Mouse (Mus musculus): ENCODE measurements around the gene Micall1. TPM values are rescaled to one million over a fixed set of nuclear protein-coding genes. Genes with fewer than 3 reads are reported as not detected.

Gene Micall1
- polyA plus RNA-seq, 1 experiment: 75.8 TPM

- no peaks in the 10 kb centered on the region for H3K4me1 ChIP-seq (ENCODE audit: control insufficient read depth, insufficient read depth, low read length)
- no peaks in the 10 kb centered on the region for H3K27me3 ChIP-seq (ENCODE audit: control insufficient read depth, insufficient read depth, low read length)
- H3K4me3 ChIP-seq (ENCODE audit: control insufficient read depth, low read depth, low read length): no peak overlapping the region
- H3K27ac ChIP-seq (ENCODE audit: control insufficient read depth, insufficient read depth, low read depth, low read length): no peak overlapping the region
- peaks cover 3% of the 10 kb centered on the region for H3K36me3 ChIP-seq (ENCODE audit: control insufficient read depth, insufficient read depth, low read length)
- no peak for TF ChIP-seq CTCF (IDR thresholded peaks at IDR 0.05; ENCODE audit: control insufficient read depth, insufficient read depth, insufficient replicate concordance, low read depth, low read length)
- TF ChIP-seq POLR2A (IDR thresholded peaks at IDR 0.05; ENCODE audit: control insufficient read depth, low read depth, low read length): no peak
These were observed 43.2 kb downstream of the Micall1 start for GRCm38 (mm10) chr15:79151881-79152280.

- Histone ChIP-seq H3K4me1 (ENCODE audit: control insufficient read depth, insufficient read depth, low read length) (no peaks in the 10 kb centered on the region), H3K27me3 (ENCODE audit: control insufficient read depth, insufficient read depth, low read length) (no peaks in the 10 kb centered on the region), H3K36me3 (ENCODE audit: control insufficient read depth, insufficient read depth, low read length) (peaks cover 1% of the 10 kb centered on the region), H3K27ac (ENCODE audit: control insufficient read depth, insufficient read depth, low read depth, low read length) (no peak overlapping the region), H3K4me3 (ENCODE audit: control insufficient read depth, low read depth, low read length) (no peak overlapping the region)
- no peak for TF ChIP-seq CTCF (IDR thresholded peaks at IDR 0.05; ENCODE audit: control insufficient read depth, insufficient read depth, insufficient replicate concordance, low read depth, low read length)
- TF ChIP-seq POLR2A (IDR thresholded peaks at IDR 0.05; ENCODE audit: control insufficient read depth, low read depth, low read length): no peak
These were observed 44.0 kb downstream of the Micall1 start for GRCm38 (mm10) chr15:79152709-79153108.

GRCm38 (mm10) chr15:79155572-79155971 is 46.9 kb downstream of the Micall1 start:
- H3K4me1 ChIP-seq (ENCODE audit: control insufficient read depth, insufficient read depth, low read length): no peaks in the 10 kb centered on the region
- H3K36me3 ChIP-seq (ENCODE audit: control insufficient read depth, insufficient read depth, low read length): no peaks in the 10 kb centered on the region
- H3K27ac ChIP-seq (ENCODE audit: control insufficient read depth, insufficient read depth, low read depth, low read length): no peak overlapping the region
- no peak overlapping the region for H3K4me3 ChIP-seq (ENCODE audit: control insufficient read depth, low read depth, low read length)
- no peaks in the 10 kb centered on the region for H3K27me3 ChIP-seq (ENCODE audit: control insufficient read depth, insufficient read depth, low read length)
- no peak for TF ChIP-seq CTCF (IDR thresholded peaks at IDR 0.05; ENCODE audit: control insufficient read depth, insufficient read depth, insufficient replicate concordance, low read depth, low read length)

GRCm38 (mm10) chr15:79162301-79162700 is 53.6 kb downstream of the Micall1 start:
- Histone ChIP-seq H3K4me1 (ENCODE audit: control insufficient read depth, insufficient read depth, low read length) (peaks cover 7% of the 10 kb centered on the region), H3K27ac (ENCODE audit: control insufficient read depth, insufficient read depth, low read depth, low read length) (no peak overlapping the region), H3K36me3 (ENCODE audit: control insufficient read depth, insufficient read depth, low read length) (no peaks in the 10 kb centered on the region), H3K4me3 (ENCODE audit: control insufficient read depth, low read depth, low read length) (no peak overlapping the region), H3K27me3 (ENCODE audit: control insufficient read depth, insufficient read depth, low read length) (no peaks in the 10 kb centered on the region)
- TF ChIP-seq POLR2A (IDR thresholded peaks at IDR 0.05; ENCODE audit: control insufficient read depth, low read depth, low read length) (no peak), CTCF (IDR thresholded peaks at IDR 0.05; ENCODE audit: control insufficient read depth, insufficient read depth, insufficient replicate concordance, low read depth, low read length) (no peak)

- Histone ChIP-seq H3K27me3 (ENCODE audit: control insufficient read depth, insufficient read depth, low read length) (no peaks in the 10 kb centered on the region), H3K27ac (ENCODE audit: control insufficient read depth, insufficient read depth, low read depth, low read length) (no peak overlapping the region), H3K36me3 (ENCODE audit: control insufficient read depth, insufficient read depth, low read length) (no peaks in the 10 kb centered on the region), H3K4me3 (ENCODE audit: control insufficient read depth, low read depth, low read length) (no peak overlapping the region), H3K4me1 (ENCODE audit: control insufficient read depth, insufficient read depth, low read length) (peaks cover 7% of the 10 kb centered on the region)
- TF ChIP-seq POLR2A (IDR thresholded peaks at IDR 0.05; ENCODE audit: control insufficient read depth, low read depth, low read length) (no peak), CTCF (IDR thresholded peaks at IDR 0.05; ENCODE audit: control insufficient read depth, insufficient read depth, insufficient replicate concordance, low read depth, low read length) (peak; percentile 20; the same call in 1 of the 2 replicates)
These were observed 54.1 kb downstream of the Micall1 start for GRCm38 (mm10) chr15:79162822-79163221.

GRCm38 (mm10) chr15:79164251-79164650 is 55.6 kb downstream of the Micall1 start:
- H3K27me3 ChIP-seq (ENCODE audit: control insufficient read depth, insufficient read depth, low read length): no peaks in the 10 kb centered on the region
- TF ChIP-seq POLR2A (IDR thresholded peaks at IDR 0.05; ENCODE audit: control insufficient read depth, low read depth, low read length) (no peak), CTCF (IDR thresholded peaks at IDR 0.05; ENCODE audit: control insufficient read depth, insufficient read depth, insufficient replicate concordance, low read depth, low read length) (no peak)
- H3K4me3 ChIP-seq (ENCODE audit: control insufficient read depth, low read depth, low read length): no peak overlapping the region
- peaks cover 7% of the 10 kb centered on the region for H3K4me1 ChIP-seq (ENCODE audit: control insufficient read depth, insufficient read depth, low read length)
- no peak overlapping the region for H3K27ac ChIP-seq (ENCODE audit: control insufficient read depth, insufficient read depth, low read depth, low read length)
- H3K36me3 ChIP-seq (ENCODE audit: control insufficient read depth, insufficient read depth, low read length): no peaks in the 10 kb centered on the region

- H3K27ac ChIP-seq (ENCODE audit: control insufficient read depth, insufficient read depth, low read depth, low read length): no peak within 1 kb of the TSS
These were observed 56.4 kb downstream of the Micall1 start, which contains the start of gene Sox10 for GRCm38 (mm10) chr15:79165140-79165539. TSS of gene Sox10 (minus strand) at chr15:79165240.

GRCm38 (mm10) chr15:79166712-79167111 is 58.0 kb downstream of the Micall1 start:
- Histone ChIP-seq H3K27ac (ENCODE audit: control insufficient read depth, insufficient read depth, low read depth, low read length) (no peak overlapping the region), H3K4me1 (ENCODE audit: control insufficient read depth, insufficient read depth, low read length) (peaks cover 7% of the 10 kb centered on the region)

More at GRCm38 (mm10) chr15:79165140-79165539, 56.4 kb downstream of the Micall1 start, which contains the start of gene Sox10:
- Histone ChIP-seq H3K36me3 (ENCODE audit: control insufficient read depth, insufficient read depth, low read length) (no peaks in the 10 kb centered on the region), H3K27me3 (ENCODE audit: control insufficient read depth, insufficient read depth, low read length) (no peaks in the 10 kb centered on the region), H3K4me1 (ENCODE audit: control insufficient read depth, insufficient read depth, low read length) (peaks cover 7% of the 10 kb centered on the region), H3K4me3 (ENCODE audit: control insufficient read depth, low read depth, low read length) (no peak within 1 kb of the TSS)
- TF ChIP-seq CTCF (IDR thresholded peaks at IDR 0.05; ENCODE audit: control insufficient read depth, insufficient read depth, insufficient replicate concordance, low read depth, low read length): no peak
- TF ChIP-seq POLR2A (IDR thresholded peaks at IDR 0.05; ENCODE audit: control insufficient read depth, low read depth, low read length): no peak

More at GRCm38 (mm10) chr15:79166712-79167111, 58.0 kb downstream of the Micall1 start:
- H3K36me3 ChIP-seq (ENCODE audit: control insufficient read depth, insufficient read depth, low read length): no peaks in the 10 kb centered on the region
- TF ChIP-seq CTCF (IDR thresholded peaks at IDR 0.05; ENCODE audit: control insufficient read depth, insufficient read depth, insufficient replicate concordance, low read depth, low read length) (no peak), POLR2A (IDR thresholded peaks at IDR 0.05; ENCODE audit: control insufficient read depth, low read depth, low read length) (no peak)
- no peaks in the 10 kb centered on the region for H3K27me3 ChIP-seq (ENCODE audit: control insufficient read depth, insufficient read depth, low read length)
- H3K4me3 ChIP-seq (ENCODE audit: control insufficient read depth, low read depth, low read length): no peak overlapping the region

All from testis, adult 2 months (tissue).